Mouse (Mus musculus) neural tube, embryonic 14.5 days (tissue): ENCODE data around the gene Chrna7. TPM values are rescaled to one million over a fixed set of nuclear protein-coding genes. Genes with fewer than 3 reads are reported as not detected.

Experiments used
- ATAC-seq: fragments of 200-750 bp; cut with Nextera tagmentation; 2 replicates; pipeline ENCODE4 v1.8.0; 2017; ENCODE audit warnings: low read depth, mild to moderate bottlenecking, moderate TSS enrichment, moderate library complexity
- H3K27ac ChIP-seq: fragments of 300-500 bp; sonication (generic); 2 replicates; pipeline ENCODE4 v1.5.1; 2014; ENCODE audit warnings: low read depth, mild to moderate bottlenecking, control low read depth, low read length, moderate library complexity, mixed read lengths
- H3K27me3 ChIP-seq: fragments of 300-500 bp; sonication (generic); 2 replicates; pipeline ENCODE4 v1.6.1; 2014; ENCODE audit warnings: low read length; ENCODE audit not compliant: control insufficient read depth, insufficient read depth
- H3K36me3 ChIP-seq: fragments of 300-500 bp; sonication (generic); 2 replicates; pipeline ENCODE4 v1.6.1; 2014; ENCODE audit warnings: low read length, mixed read lengths; ENCODE audit not compliant: control insufficient read depth, insufficient read depth
- H3K4me1 ChIP-seq: fragments of 300-500 bp; sonication (generic); 2 replicates; pipeline ENCODE4 v1.6.1; 2014; ENCODE audit warnings: low read length; ENCODE audit not compliant: control insufficient read depth, insufficient read depth
- H3K4me2 ChIP-seq: fragments of 300-500 bp; sonication (generic); 2 replicates; pipeline ENCODE4 v1.6.1; 2014; ENCODE audit warnings: mild to moderate bottlenecking, low read depth, low read length, control low read depth
- H3K4me3 ChIP-seq: fragments of 300-500 bp; sonication (generic); 2 replicates; pipeline ENCODE4 v1.5.1; 2014; ENCODE audit warnings: low read depth, low read length, control low read depth, mixed read lengths
- H3K9ac ChIP-seq: fragments of 300-500 bp; sonication (generic); replicated peaks from 2 replicates; pipeline ENCODE4 v1.6.1; 2014; ENCODE audit warnings: low read depth, mild to moderate bottlenecking, control low read depth, low read length, mixed read lengths
- H3K9me3 ChIP-seq: fragments of 300-500 bp; sonication (generic); 2 replicates; pipeline ENCODE4 v1.6.1; 2016; ENCODE audit warnings: low read length; ENCODE audit not compliant: control insufficient read depth
- WGBS: fragments of 180-500 bp; shearing (Covaris S2); extraction: QIAGEN DNeasy Blood & Tissue Kit; methylation state at CpG from one replicate; pipeline ENCODE4 v1.1.7; 2014; 5-methylcytosine and 5-hydroxymethylcytosine counted together
- polyA plus RNA-seq: library from polyadenylated mRNA; unstranded; fragments of >200 nt; fragmentation: Nextera tagmentation; extraction: Ambion mirVana; gene quantifications from 2 replicates; pipeline ENCODE4 v1.2.1, GENCODE M21; 2014

Chrna7 gene
- polyA plus RNA-seq, 1 experiment from 2014 or later = 13.3 TPM

- no peak overlapping the region for H3K9ac ChIP-seq
- no peak overlapping the region for H3K27ac ChIP-seq
- WGBS = 49% methylated on average over 2 of the region's 2 CpGs
- H3K4me3 ChIP-seq = no peak overlapping the region
- H3K36me3 ChIP-seq = no peaks in the 10 kb centered on the region
- no peak overlapping the region for H3K4me2 ChIP-seq
- no peaks in the 10 kb centered on the region for H3K4me1 ChIP-seq
- H3K9me3 ChIP-seq = no peaks in the 10 kb centered on the region
- H3K27me3 ChIP-seq = no peaks in the 10 kb centered on the region
- no peak for ATAC-seq
Measured at GRCm38 (mm10) chr7:63113252-63113651, 99.1 kb downstream of the Chrna7 start.

DNA sequence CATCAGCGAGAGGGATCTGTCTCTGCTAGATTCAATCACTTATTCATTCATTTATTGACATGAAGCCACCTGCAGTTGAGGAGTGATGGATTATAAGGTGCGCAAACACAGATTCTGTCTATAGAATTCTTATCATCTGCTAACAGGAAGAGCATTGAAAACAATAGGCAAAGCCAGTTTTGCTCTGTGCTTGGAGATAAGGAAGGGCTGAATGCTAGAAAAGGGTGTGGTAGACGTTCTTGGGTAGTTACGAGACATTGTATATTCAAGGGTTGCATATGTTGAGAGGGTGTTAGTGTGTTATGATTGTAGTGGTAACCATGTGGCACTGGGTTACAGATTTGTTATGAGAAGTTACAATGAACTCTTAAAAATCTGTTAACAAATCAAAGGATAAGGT is 103.0 kb downstream of the Chrna7 start:
- Histone ChIP-seq H3K36me3 (no peaks in the 10 kb centered on the region), H3K4me2 (no peak overlapping the region), H3K27ac (no peak overlapping the region), H3K4me3 (no peak overlapping the region), H3K9me3 (no peaks in the 10 kb centered on the region), H3K9ac (no peak overlapping the region), H3K4me1 (no peaks in the 10 kb centered on the region), H3K27me3 (no peaks in the 10 kb centered on the region)
- WGBS = 92% methylated on average over 4 of the region's 4 CpGs
- ATAC-seq = no peak

DNA sequence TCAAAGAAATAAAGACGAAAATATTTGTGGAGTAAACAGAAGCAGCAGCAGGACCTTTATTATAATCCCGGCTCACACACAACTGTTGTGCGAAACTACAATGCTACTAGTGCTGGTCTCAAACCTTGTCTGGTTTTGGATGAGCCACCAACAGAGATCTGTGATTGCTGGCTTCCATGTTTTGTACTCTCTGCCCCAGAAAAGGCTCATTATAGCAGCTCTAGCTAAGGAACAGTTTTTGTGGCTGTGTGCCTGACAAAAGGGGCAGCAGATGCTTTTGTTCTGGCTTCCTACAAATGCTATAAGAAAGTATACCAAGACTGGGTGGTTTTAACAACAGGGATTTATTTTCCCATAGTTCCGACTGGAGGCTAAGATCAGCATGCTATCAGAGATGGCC is 126.4 kb downstream of the Chrna7 start:
- ATAC-seq = no peak
- H3K36me3 ChIP-seq = no peaks in the 10 kb centered on the region
- H3K9me3 ChIP-seq = no peaks in the 10 kb centered on the region
- no peak overlapping the region for H3K4me2 ChIP-seq
- H3K9ac ChIP-seq = no peak overlapping the region
- no peaks in the 10 kb centered on the region for H3K4me1 ChIP-seq
- H3K4me3 ChIP-seq = no peak overlapping the region
- no peak overlapping the region for H3K27ac ChIP-seq
- WGBS = 91% methylated on average over 4 of the region's 4 CpGs
- no peaks in the 10 kb centered on the region for H3K27me3 ChIP-seq

DNA sequence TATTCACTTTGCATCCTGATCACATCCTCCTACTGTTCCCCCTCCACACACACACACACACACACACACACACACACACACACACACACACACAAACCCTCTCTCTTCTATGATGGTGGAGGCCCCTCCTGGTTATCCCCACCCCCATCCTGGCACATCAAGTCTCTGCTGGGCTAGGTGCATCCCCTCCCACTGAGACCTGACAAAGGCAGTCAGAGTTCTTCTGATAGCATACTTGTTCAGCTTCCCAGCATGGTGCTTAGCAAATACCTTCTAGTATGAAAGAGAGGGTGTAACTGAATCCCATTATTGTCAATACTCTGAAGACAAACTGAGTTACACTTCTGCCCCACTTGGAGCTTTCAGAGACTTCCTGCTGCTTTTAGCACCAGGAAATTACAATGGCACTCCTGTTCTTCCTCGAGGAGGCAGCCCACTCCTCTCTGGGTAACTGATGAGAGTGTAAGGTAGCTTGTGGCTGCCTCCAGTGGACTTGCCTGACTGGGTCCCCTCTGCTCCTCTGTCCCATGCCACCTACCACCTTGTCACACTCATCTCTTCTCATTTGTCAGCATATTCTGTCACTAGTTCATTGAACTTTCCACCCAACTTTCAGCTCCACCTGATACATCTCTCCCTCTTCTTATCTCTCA is 127.9 kb downstream of the Chrna7 start:
- Histone ChIP-seq H3K9ac (no peak overlapping the region), H3K27me3 (no peaks in the 10 kb centered on the region), H3K4me3 (no peak overlapping the region), H3K4me1 (no peaks in the 10 kb centered on the region), H3K4me2 (no peak overlapping the region), H3K36me3 (no peaks in the 10 kb centered on the region), H3K9me3 (no peaks in the 10 kb centered on the region), H3K27ac (no peak overlapping the region)
- 0% methylated on average over 1 of the region's 1 CpGs for WGBS
- ATAC-seq = peak; percentile 56; the same call in 1 of the 2 replicates

DNA sequence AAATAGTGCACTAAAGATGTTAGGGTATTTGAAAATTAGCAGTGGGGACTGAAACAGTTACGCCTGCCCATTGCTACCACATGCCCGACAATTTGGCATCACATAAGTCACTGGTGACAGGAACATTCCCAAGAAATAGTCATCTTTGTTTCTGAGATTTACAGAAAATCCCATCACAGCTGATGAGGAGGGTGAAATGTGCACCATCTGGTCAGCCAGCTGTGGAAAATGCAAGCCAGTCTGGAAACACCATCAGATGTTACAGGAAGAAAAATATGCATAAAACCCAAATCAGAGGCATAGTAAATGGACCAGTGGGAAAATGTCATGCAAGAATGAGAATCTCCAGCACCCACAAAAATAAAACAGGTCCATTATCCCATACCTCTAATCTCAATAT is 151.4 kb downstream of the Chrna7 start:
- H3K9me3 ChIP-seq = no peaks in the 10 kb centered on the region
- no peaks in the 10 kb centered on the region for H3K27me3 ChIP-seq
- H3K36me3 ChIP-seq = no peaks in the 10 kb centered on the region
- H3K4me2 ChIP-seq = no peak overlapping the region
- no peak overlapping the region for H3K27ac ChIP-seq
- WGBS = 58% methylated on average over 2 of the region's 2 CpGs
- H3K4me3 ChIP-seq = no peak overlapping the region
- no peak for ATAC-seq
- H3K4me1 ChIP-seq = no peaks in the 10 kb centered on the region
- no peak overlapping the region for H3K9ac ChIP-seq

Other genes with a start within 250 kb of the Chrna7 start
- 3.7 and 6.0 TPM in 2 replicates for gene Otud7a, start 232.2 kb upstream of the Chrna7 start, polyA plus RNA-seq